Mouse (Mus musculus) testis, postnatal 14 days (tissue): ENCODE data around the gene Lcp1.
"Not testable (repeated sequence)": the region's sequence is repeated elsewhere in the genome, so short reads cannot be mapped to it uniquely, and the experiment has no call there.

Experiments used
- DNase-seq: peaks from one replicate; pipeline ENCODE4 v3.0.0; 2021; ENCODE audit warnings: low spot score

The Lcp1 gene

GRCm38 (mm10) chr14:75130501-75131318, at the start of gene Lcp1, which contains the start of gene Lrrc63:
Lcp1 (plus strand) TSS chr14:75131101.
Lrrc63 (minus strand) TSS chr14:75130881.
- DNase-seq, result peak; percentile 70

- no peak for DNase-seq
Measured at GRCm38 (mm10) chr14:75102956-75103355, 27.9 kb upstream of the Lcp1 start.

DNA sequence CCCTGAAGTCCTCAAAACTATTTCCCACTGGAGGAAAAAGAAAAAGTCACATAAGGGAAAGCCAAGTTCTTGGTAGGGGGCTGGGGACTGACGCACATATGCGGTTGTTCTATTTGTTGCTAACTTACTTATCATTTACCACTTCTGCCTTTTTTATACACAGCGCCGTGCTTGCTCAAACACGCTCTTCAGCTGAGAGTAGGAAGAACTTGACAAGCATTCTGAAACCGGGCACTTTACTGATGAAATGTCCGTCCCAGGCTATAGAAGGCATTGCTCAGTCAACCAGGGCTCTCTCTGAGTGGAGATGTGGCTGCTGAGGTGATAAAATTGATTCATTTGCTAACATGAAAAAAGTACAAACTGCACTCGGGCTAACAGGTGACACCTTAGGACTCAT, 9.2 kb upstream of the Lcp1 start:
- no peak for DNase-seq

DNA sequence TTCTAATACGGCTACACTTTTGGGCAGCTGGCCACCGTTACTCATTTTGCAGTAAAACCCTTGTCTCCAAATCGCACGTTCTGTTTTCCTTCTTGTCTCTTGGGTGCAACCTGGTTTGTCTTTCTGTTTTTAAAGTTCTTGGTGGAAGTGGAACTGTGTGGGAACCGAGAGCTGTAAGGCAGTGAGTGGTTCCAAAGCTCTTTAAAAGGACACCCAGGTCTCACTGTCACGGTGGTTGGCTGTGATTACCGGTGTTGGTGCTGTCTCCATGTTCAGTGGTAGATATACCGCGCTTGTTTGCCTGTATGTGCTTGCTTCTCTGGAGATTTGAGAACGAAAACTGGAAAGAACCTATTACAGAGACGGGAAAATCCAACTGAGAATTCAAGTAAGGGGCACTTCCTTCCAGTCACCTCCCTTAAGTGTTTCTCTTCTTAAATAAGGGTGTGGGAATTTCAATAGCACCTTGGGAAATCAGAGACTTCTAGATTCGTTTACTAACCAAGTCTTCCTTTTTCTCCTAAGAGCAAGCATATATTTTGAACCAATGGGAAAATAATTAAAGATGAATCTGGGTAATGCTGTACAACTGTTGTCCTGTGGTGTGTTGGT, 529 bp downstream of the Lcp1 start:
- DNase-seq, result no peak

- no peak for DNase-seq
Measured at GRCm38 (mm10) chr14:75136119-75136966, 5.4 kb downstream of the Lcp1 start.

GRCm38 (mm10) chr14:75138503-75138902, 7.6 kb downstream of the Lcp1 start:
- no peak for DNase-seq

DNA sequence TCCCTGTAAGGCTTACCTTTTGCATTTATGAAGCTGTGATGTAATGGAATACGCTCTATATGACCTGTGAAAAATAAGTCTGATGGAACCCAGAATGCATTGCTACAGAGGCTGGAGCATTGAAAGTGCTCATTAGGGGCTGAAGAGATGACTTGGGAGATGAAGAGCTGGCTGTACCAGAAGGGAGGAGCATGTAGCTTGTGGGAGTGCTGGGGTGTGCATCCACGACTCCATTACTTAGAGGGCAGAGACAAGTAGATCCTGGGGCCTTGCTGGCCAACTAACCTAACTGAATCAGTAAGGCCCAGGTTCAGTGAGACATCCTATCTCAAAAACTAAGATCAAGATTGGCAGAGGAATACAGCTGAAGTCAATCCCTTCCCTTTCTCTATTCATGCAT, 8.3 kb downstream of the Lcp1 start:
- no peak for DNase-seq

DNA sequence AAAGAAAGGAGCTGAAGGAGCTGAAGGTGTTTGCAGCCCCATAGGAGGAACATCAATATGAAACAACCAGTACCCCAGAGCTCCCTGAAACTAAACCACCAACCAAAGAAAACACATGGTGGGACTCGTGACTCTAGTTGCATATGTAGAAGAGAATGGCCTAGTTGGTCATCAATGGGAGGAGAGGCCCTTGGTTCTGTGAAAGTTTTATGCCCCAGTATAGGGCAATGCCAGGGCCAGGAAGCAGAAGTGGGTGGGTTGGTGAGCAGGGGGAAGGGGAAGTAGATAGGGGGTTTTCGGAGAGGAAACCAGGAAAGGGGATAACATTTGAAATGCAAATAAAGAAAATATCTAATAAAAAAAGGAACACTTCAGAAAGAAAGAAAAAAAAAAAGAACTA, 16.8 kb downstream of the Lcp1 start:
- not testable (repeated sequence) for DNase-seq

DNA sequence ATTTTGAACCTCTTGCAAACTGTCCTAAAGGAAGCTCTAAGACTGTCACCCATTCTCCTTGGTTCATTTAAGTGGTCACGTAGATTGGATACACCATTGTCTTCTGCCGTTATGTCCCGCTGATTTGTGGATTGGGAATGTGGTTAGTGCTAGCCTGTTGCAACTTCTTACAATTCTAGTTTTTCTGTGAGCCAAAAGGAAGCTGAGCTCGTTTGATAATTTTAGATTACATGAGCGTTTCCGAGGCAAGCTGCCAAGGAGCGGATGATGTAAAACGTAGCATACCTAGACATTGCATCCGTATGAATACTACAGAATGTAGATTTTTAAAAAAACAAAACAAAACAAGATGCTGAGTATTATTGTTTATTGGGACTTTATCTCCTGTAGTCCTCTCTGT, 17.3 kb downstream of the Lcp1 start:
- DNase-seq, result no peak

DNA sequence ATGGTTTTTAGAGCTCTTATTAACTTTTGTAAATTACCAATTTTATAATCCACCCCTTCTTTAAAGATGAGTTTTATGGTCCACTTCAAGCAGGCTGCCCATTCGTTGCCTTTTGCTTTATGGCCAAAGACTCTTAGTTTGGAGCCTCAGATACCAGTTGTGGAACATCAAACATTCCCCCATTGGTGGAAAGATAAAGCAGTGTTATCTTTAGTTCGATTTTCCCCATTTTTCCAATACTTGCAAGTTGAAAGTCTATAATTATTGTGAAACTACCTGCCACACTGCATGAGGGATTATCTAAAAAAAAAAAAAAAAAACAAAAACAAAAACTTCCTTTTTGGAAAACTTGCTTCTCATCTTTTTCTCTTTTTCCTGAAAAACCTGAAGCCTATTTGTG, 19.8 kb downstream of the Lcp1 start:
- no peak for DNase-seq

DNA sequence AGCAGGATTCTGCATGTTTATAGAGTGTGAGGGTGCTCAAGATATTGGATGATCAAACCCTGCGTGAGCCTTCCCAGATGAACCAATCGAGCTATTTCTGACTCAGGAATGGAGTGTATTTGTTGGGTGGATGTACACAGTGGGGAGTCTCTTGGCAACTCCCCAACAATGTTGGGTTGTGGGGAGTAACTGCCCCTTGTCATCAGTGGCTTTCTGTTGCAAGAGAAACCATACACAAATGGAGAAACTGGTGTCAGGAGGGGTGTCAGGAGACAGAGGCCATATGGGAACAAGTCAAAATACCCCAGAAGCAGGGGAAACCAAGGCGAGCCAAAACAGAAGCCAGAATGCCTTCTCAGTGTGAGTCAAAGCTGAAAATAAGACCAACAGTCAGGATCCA, 20.2 kb downstream of the Lcp1 start:
- DNase-seq, result no peak

DNA sequence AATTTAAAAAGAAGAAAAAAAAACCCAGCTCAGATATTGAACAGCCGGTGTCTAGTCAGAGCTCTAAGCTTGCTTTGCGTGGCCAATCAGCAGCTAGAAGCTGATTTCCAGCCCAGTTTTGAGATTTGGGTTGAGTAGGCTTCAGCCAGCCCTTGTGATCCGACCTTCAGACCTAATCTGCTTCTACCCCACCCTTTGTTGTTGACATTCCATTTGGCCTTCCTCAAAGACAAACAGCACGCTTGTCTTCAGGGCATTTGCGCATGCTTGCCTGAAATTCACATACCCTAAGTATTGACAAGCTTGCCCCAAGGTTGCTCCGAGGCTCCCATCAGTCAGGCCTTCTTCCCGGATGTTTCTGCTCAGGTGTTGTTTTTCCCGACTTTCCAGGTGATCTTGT, 23.6 kb downstream of the Lcp1 start:
- no peak for DNase-seq

- DNase-seq, result no peak
Measured at GRCm38 (mm10) chr14:75159375-75159774, 28.5 kb downstream of the Lcp1 start.

DNA sequence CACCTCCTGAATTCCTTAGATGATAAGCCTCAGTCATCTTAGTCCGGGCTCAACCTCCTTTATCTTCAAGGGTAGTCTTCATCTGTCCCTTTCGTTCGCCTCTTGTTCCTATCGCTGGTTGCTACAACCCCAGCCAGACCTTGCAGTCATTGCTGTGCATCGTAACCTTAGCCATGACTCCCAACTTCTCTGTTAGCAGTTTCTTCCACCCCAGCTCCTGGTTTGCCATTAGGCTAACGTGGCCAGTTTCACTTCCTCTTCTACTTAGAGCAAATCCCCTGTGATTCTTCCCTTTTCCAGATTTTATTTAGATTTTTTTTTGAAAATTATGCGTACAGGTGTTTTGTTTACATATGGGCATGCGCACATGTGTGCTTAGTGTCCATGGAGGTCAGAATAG, 33.0 kb downstream of the Lcp1 start:
- DNase-seq, result no peak

DNA sequence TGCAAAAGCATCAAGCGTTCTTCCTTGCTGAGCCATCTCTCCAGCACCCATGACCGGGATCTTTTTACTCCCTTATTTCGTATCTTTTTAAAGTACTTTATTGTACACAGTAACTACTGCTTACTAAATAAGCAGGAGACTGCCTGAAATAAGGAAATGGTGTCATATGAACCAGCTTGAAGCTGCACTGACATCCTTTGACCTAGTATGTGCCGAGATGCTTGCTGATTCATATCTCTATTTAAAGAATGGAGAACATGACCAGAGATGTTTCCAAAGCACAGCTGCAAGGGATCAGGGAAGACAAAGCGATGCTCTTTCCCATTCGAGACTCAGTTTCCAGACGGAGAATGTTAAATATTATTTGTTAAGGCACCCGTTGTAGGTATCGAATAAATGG, 33.4 kb downstream of the Lcp1 start:
- no peak for DNase-seq

- no peak for DNase-seq
Measured at GRCm38 (mm10) chr14:75165574-75166131, 34.8 kb downstream of the Lcp1 start.

GRCm38 (mm10) chr14:75168501-75168900, 37.6 kb downstream of the Lcp1 start:
- DNase-seq, result no peak

- DNase-seq, result no peak
Measured at GRCm38 (mm10) chr14:75170546-75170945, 39.6 kb downstream of the Lcp1 start.

- no peak for DNase-seq
Measured at GRCm38 (mm10) chr14:75174296-75174695, 43.4 kb downstream of the Lcp1 start.

DNA sequence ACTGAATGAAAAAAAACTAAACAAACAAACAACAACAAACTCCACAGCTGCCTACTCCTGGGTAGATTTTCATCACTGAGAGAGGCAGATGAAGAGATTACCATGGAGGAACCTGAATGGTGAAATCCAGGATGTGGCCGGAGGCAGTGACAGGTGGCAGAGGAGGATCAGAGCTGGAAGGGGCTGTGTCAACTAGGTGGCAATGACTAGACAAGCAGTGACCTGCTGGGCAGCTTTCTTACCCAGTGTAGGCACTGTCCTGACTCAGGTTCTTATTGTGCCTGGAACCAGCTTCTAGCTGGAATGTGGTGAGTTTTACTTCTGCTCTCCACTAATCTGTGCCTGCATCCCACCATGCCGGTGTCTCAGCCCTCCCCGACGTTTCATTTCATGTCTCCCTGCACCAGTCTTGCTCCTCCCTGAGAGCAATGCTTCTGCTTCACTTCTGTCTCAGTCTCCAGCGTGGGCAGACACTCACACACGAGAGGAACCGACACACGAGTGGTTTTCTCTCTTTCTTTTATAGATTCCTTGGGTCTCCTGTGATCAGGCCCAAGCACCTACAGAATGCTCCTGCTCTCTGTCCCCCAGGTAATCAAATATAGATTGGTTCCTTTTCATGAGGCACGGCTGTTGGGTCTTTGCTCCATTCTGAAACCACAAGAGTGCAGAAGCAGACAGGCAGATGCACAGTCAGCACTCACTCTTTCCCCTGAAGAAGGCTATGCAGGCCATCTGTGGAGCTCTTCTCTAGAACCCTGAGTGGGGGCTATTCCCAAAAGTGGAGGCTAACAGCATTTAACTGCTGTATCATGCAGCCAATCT, 44.0 kb downstream of the Lcp1 start:
- DNase-seq, result no peak

- no peak for DNase-seq
Measured at GRCm38 (mm10) chr14:75175781-75176180, 44.9 kb downstream of the Lcp1 start.
